Mouse (Mus musculus): ENCODE measurements around the gene Mcm8. TPM values are rescaled to one million over a fixed set of nuclear protein-coding genes. Genes with fewer than 3 reads are reported as not detected.

Gene Mcm8
- 5.5 TPM for polyA plus RNA-seq (2014; fragmentation: Illumina TruSeq; extraction: RNeasy Lipid Tissue Mini Kit (QIAGEN cat#74804); ENCODE audit: low read depth, low replicate concordance)

GRCm38 (mm10) chr2:132815608-132816314 is at the start of gene Mcm8, which contains the start of gene Trmt6:
Gene Mcm8 (plus strand): TSS chr2:132816141.
Gene Trmt6 (minus strand): TSS chr2:132816055.

GRCm38 (mm10) chr2:132780978-132781377 is 35.0 kb upstream of the Mcm8 start, which contains the start of gene Chgb:
Gene Chgb (plus strand): TSS chr2:132781278.

GRCm38 (mm10) chr2:132846407-132847358 is 30.7 kb downstream of the Mcm8 start, which contains the start of gene Crls1:
Gene Crls1 (plus strand): TSS chr2:132846666.

GRCm38 (mm10) chr2:132880844-132881645 is 65.1 kb downstream of the Mcm8 start, which contains the start of gene Lrrn4:
Gene Lrrn4 (minus strand): TSS chr2:132880891.

Other genes with a start within 250 kb of the Mcm8 start
- gene Gpcpd1, start 228.4 kb upstream of the Mcm8 start, polyA plus RNA-seq (2014; fragmentation: Illumina TruSeq; extraction: RNeasy Lipid Tissue Mini Kit (QIAGEN cat#74804); ENCODE audit: low read depth, low replicate concordance): 131 TPM
- gene Shld1, start 129.2 kb upstream of the Mcm8 start, polyA plus RNA-seq (2014; fragmentation: Illumina TruSeq; extraction: RNeasy Lipid Tissue Mini Kit (QIAGEN cat#74804); ENCODE audit: low read depth, low replicate concordance): 3.0 TPM
- 48.4 TPM for gene Chgb, start 34.9 kb upstream of the Mcm8 start, polyA plus RNA-seq (2014; fragmentation: Illumina TruSeq; extraction: RNeasy Lipid Tissue Mini Kit (QIAGEN cat#74804); ENCODE audit: low read depth, low replicate concordance)
- 35.7 TPM for gene Trmt6, start 86 bp upstream of the Mcm8 start, polyA plus RNA-seq (2014; fragmentation: Illumina TruSeq; extraction: RNeasy Lipid Tissue Mini Kit (QIAGEN cat#74804); ENCODE audit: low read depth, low replicate concordance)
- 133 TPM for gene Crls1, start 30.5 kb downstream of the Mcm8 start, polyA plus RNA-seq (2014; fragmentation: Illumina TruSeq; extraction: RNeasy Lipid Tissue Mini Kit (QIAGEN cat#74804); ENCODE audit: low read depth, low replicate concordance)
- gene Lrrn4, start 64.8 kb downstream of the Mcm8 start, polyA plus RNA-seq (2014; fragmentation: Illumina TruSeq; extraction: RNeasy Lipid Tissue Mini Kit (QIAGEN cat#74804); ENCODE audit: low read depth, low replicate concordance): 1.9 TPM
- gene Fermt1, start 129.8 kb downstream of the Mcm8 start, polyA plus RNA-seq (2014; fragmentation: Illumina TruSeq; extraction: RNeasy Lipid Tissue Mini Kit (QIAGEN cat#74804); ENCODE audit: low read depth, low replicate concordance): 39.6 TPM

Measured in sigmoid colon, adult 10 weeks (tissue).